10 mouse cellular contexts compared by ENCODE assay signal in the genomic region with DNA sequence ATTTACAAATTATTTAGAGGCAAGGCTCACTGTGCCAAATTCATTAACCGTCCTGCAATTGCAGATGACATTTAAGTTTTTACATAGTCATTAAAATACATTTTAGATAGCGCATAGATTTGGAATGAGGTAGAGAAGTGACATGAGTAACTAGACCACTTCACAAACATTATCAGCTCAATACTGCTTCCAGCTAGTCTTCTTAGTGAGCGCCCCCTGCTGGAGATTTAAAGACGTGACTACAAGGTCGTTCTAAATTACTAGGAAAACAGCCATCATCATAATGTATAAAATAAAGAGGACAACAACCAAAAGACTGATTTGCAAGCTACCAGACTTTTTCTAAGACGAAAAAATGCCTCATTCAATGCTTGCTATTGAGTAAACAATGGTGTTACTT. TPM values are rescaled to one million over a fixed set of nuclear protein-coding genes. Genes with fewer than 3 reads are reported as not detected.
A peak's percentile ranks its signal among the peaks of the same experiment; 100 is the strongest.
DNase-seq lines count a peak whose midpoint lies in the region; ATAC-seq and TF ChIP-seq lines count a peak whose summit lies in the region.
"Had no signal": no experiment of that assay in that cellular context is flagged by ENCODE, and none has a peak within 500 bp of the region (broad histone marks: within the 10 kb centered on the region; RNA-seq: fewer than 3 reads in every experiment).

No protein-coding gene starts in this region.

- H3K9me3 ChIP-seq in kidney, embryonic 14.5 days (ENCODE audit: control insufficient read depth, low read length) = no peaks in the 10 kb centered on the region
- H3K9me3 ChIP-seq in ES-E14 (ENCODE audit: control insufficient read depth, insufficient read depth, low read depth, low read length) = no peaks in the 10 kb centered on the region
- no peaks in the 10 kb centered on the region for H3K9me3 ChIP-seq in embryonic facial prominence, embryonic 11.5 days (replicated peaks; ENCODE audit: control insufficient read depth, low read length)
- H3K9me3 ChIP-seq: liver, embryonic 15.5 days had no signal

- in situ Hi-C loops in ES-E14 (cut with MboI; ENCODE audit: low sequenced_read_pairs in 2 of 2, unreplicated experiment in 2 of 2) = no loop called here

- H3K4me3 ChIP-seq in kidney, embryonic 14.5 days (ENCODE audit: low read length) = no peak overlapping the region
- H3K4me3 ChIP-seq in ES-E14 (ENCODE audit: insufficient read depth in 1 of 2, low read depth in 1 of 2, low read length in 2 of 2, poor library complexity in 1 of 2, severe bottlenecking in 1 of 2) = no peak overlapping the region
- H3K4me3 ChIP-seq in embryonic facial prominence, embryonic 11.5 days (ENCODE audit: low read depth, low read length) = no peak overlapping the region
- H3K4me3 ChIP-seq: liver, embryonic 15.5 days had no signal

- no peak overlapping the region for H3K27ac ChIP-seq in kidney, embryonic 14.5 days (ENCODE audit: low read depth, low read length)
- H3K27ac ChIP-seq in ES-E14 (ENCODE audit: insufficient read depth, low read depth, low read length, poor library complexity, severe bottlenecking) = no peak overlapping the region
- H3K27ac ChIP-seq in embryonic facial prominence, embryonic 11.5 days (replicated peaks; ENCODE audit: low read depth, low read length) = no peak overlapping the region
- H3K27ac ChIP-seq: liver, embryonic 15.5 days had no signal

- ATAC-seq in kidney, embryonic 14.5 days (ENCODE audit: low FRiP score, low TSS enrichment) = no peak
- no peak for ATAC-seq in embryonic facial prominence, embryonic 11.5 days (replicated peaks; ENCODE audit: insufficient number of reproducible peaks, low FRiP score, low TSS enrichment, low read depth)

- no peak overlapping the region for H3K9ac ChIP-seq in kidney, embryonic 14.5 days (ENCODE audit: low read depth, low read length)
- no peak overlapping the region for H3K9ac ChIP-seq in ES-E14 (ENCODE audit: insufficient read depth, low read depth, low read length, poor library complexity, severe bottlenecking)
- H3K9ac ChIP-seq in embryonic facial prominence, embryonic 11.5 days (replicated peaks; ENCODE audit: low read length) = no peak overlapping the region
- H3K9ac ChIP-seq: liver, embryonic 15.5 days had no signal

- WGBS in kidney, embryonic 14.5 days = 20% methylated on average over 6 of the region's 6 CpGs
- WGBS in embryonic facial prominence, embryonic 11.5 days = 18% methylated on average over 6 of the region's 6 CpGs

- H3K4me1 ChIP-seq in kidney, embryonic 14.5 days (ENCODE audit: control insufficient read depth, insufficient read depth, low read length) = no peaks in the 10 kb centered on the region
- H3K4me1 ChIP-seq in ES-E14 (ENCODE audit: control insufficient read depth in 2 of 2, insufficient read depth in 2 of 2, low read length in 2 of 2, poor library complexity in 1 of 2) = no peaks in the 10 kb centered on the region
- H3K4me1 ChIP-seq in embryonic facial prominence, embryonic 11.5 days (ENCODE audit: control insufficient read depth, insufficient read depth, low read length) = no peaks in the 10 kb centered on the region
- H3K4me1 ChIP-seq: liver, embryonic 15.5 days had no signal

- peak; percentile 22 for DNase-seq in kidney, adult 18-20 months
- peak; percentile 58 for DNase-seq in ES-E14 (ENCODE audit: low read depth, low spot score)
- DNase-seq in adrenal gland, adult 2 months = peak; percentile 8
- peak; percentile 83 for DNase-seq in embryonic facial prominence, embryonic 11.5 days (ENCODE audit: low spot score)
- peak; percentile 70 to 72 for DNase-seq in kidney, postnatal 4 days
- peak; percentile 68 for DNase-seq in retina, postnatal 1 day
- no peak for DNase-seq in natural killer cell, adult 2 months (ENCODE audit: low spot score in 2 of 2)

- H3K27me3 ChIP-seq in kidney, embryonic 14.5 days (ENCODE audit: control insufficient read depth, insufficient read depth, low read length) = no peaks in the 10 kb centered on the region
- no peaks in the 10 kb centered on the region for H3K27me3 ChIP-seq in embryonic facial prominence, embryonic 11.5 days (ENCODE audit: control insufficient read depth, insufficient read depth, low read length)
- H3K27me3 ChIP-seq: liver, embryonic 15.5 days had no signal

- no peaks in the 10 kb centered on the region for H3K36me3 ChIP-seq in kidney, embryonic 14.5 days (ENCODE audit: control insufficient read depth, insufficient read depth, low read length)
- H3K36me3 ChIP-seq in ES-E14 (ENCODE audit: control insufficient read depth, insufficient read depth, low read length, poor library complexity, severe bottlenecking) = no peaks in the 10 kb centered on the region
- H3K36me3 ChIP-seq in embryonic facial prominence, embryonic 11.5 days (replicated peaks; ENCODE audit: control insufficient read depth, insufficient read depth, low read depth, low read length) = no peaks in the 10 kb centered on the region
- H3K36me3 ChIP-seq: liver, embryonic 15.5 days had no signal

- no peak overlapping the region for H3K4me2 ChIP-seq in kidney, embryonic 14.5 days (replicated peaks; ENCODE audit: low read depth, low read length)
- no peak overlapping the region for H3K4me2 ChIP-seq in embryonic facial prominence, embryonic 11.5 days (ENCODE audit: low read depth, low read length)
- H3K4me2 ChIP-seq: liver, embryonic 15.5 days had no signal

TF ChIP-seq in ES-E14, 5 proteins besides CTCF, POLR2A, EP300 and RAD21:
- TF ChIP-seq MAFK (IDR thresholded peaks at IDR 0.05; ENCODE audit: insufficient read depth, low read depth, low read length) (no peak), ZC3H11A (IDR thresholded peaks at IDR 0.05; ENCODE audit: borderline replicate concordance, low read depth, low read length) (no peak), ZNF384 (IDR thresholded peaks at IDR 0.05; ENCODE audit: low read depth, low read length) (no peak), CHD2 (IDR thresholded peaks at IDR 0.05; ENCODE audit: low read depth, low read length) (no peak)

RNA-seq across cellular contexts. Expression of gene Xirp2, which starts 32.0 kb away (rescaled TPM):
- polyA plus RNA-seq in kidney, embryonic 14.5 days (2014; fragmentation: Nextera tagmentation; extraction: Ambion mirVana) = 0.01 TPM in 1 of 2 replicates, not detected in the other
- 0.13 and 0.16 TPM in 2 replicates for total RNA-seq in ES-E14 (2012; rRNA removed)
- not detected for total RNA-seq in adrenal gland, adult 2 months (2021)
- polyA plus RNA-seq in adrenal gland, adult 2 months (2012; rRNA removed) = not detected in 2 replicates
- polyA plus RNA-seq in embryonic facial prominence, embryonic 11.5 days (2014; fragmentation: Nextera tagmentation; extraction: Ambion mirVana) = not detected in 2 replicates

RNA-seq across cellular contexts. Expression of gene Gm26727, which starts 44.8 kb away (rescaled TPM):
- not detected in 2 replicates for polyA plus RNA-seq in kidney, embryonic 14.5 days (2014; fragmentation: Nextera tagmentation; extraction: Ambion mirVana)
- not detected in 2 replicates for total RNA-seq in ES-E14 (2012; rRNA removed)
- total RNA-seq in adrenal gland, adult 2 months (2021) = not detected
- not detected in 2 replicates for polyA plus RNA-seq in adrenal gland, adult 2 months (2012; rRNA removed)
- not detected in 2 replicates for polyA plus RNA-seq in embryonic facial prominence, embryonic 11.5 days (2014; fragmentation: Nextera tagmentation; extraction: Ambion mirVana)
- polyA plus RNA-seq: liver, embryonic 15.5 days; stomach, embryonic 16.5 days had no signal

Comparison
In these comparisons a context has a peak if more than half of its experiments do, and no peak if none do; other contexts are left out.
1. DNase-seq: peak in kidney, adult 18-20 months (single experiment), ES-E14 (single experiment), adrenal gland, adult 2 months (single experiment), embryonic facial prominence, embryonic 11.5 days (single experiment), kidney, postnatal 4 days (2 of 2) and retina, postnatal 1 day (single experiment); none in natural killer cell, adult 2 months (0 of 2).